Mouse (Mus musculus): ENCODE measurements around the gene Ssr3. TPM values are rescaled to one million over a fixed set of nuclear protein-coding genes. Genes with fewer than 3 reads are reported as not detected.

The Ssr3 gene
- polyA plus RNA-seq, 1 experiment: 27.3 TPM

DNA sequence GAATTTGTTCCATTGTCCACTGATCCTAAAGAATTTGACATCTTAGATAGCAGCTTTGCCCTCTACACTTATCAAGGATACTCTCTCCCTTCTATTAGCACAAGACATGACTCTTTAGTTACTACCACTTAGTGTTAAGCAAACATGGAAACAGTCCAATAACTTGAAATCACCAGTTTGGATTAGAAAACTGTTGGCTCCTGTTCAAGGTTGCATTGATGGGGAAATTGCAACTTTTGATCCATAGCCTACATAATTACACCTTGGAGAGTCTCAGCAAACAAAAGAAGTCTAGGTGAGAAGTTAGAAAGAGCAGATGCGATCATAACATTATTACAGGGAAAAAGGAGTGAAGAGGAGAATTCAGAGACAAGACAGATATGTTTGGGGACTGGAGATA is 46.2 kb downstream of the Ssr3 start:
- no peaks in the 10 kb centered on the region for H3K27me3 ChIP-seq (ENCODE audit: control insufficient read depth, insufficient read depth, low read length)
- H3K36me3 ChIP-seq (ENCODE audit: control insufficient read depth, insufficient read depth, low read length): no peaks in the 10 kb centered on the region
- no peak for TF ChIP-seq CTCF (IDR thresholded peaks at IDR 0.05; ENCODE audit: extremely low read depth, insufficient read length, insufficient replicate concordance, low read depth, low read length)
- no peak for TF ChIP-seq POLR2A (IDR thresholded peaks at IDR 0.05; ENCODE audit: low read depth, low read length)
- no peak overlapping the region for H3K27ac ChIP-seq (ENCODE audit: insufficient read depth, low read depth, low read length)
- 30% methylated on average over 1 of the region's 1 CpGs for WGBS
- H3K4me3 ChIP-seq (ENCODE audit: low read depth, low read length): no peak overlapping the region
- H3K4me1 ChIP-seq (ENCODE audit: control insufficient read depth, insufficient read depth, insufficient read length, low read length): no peaks in the 10 kb centered on the region

- WGBS: 82% methylated on average over 5 of the region's 5 CpGs
Measured at GRCm38 (mm10) chr3:65340173-65340951, 52.1 kb downstream of the Ssr3 start.

DNA sequence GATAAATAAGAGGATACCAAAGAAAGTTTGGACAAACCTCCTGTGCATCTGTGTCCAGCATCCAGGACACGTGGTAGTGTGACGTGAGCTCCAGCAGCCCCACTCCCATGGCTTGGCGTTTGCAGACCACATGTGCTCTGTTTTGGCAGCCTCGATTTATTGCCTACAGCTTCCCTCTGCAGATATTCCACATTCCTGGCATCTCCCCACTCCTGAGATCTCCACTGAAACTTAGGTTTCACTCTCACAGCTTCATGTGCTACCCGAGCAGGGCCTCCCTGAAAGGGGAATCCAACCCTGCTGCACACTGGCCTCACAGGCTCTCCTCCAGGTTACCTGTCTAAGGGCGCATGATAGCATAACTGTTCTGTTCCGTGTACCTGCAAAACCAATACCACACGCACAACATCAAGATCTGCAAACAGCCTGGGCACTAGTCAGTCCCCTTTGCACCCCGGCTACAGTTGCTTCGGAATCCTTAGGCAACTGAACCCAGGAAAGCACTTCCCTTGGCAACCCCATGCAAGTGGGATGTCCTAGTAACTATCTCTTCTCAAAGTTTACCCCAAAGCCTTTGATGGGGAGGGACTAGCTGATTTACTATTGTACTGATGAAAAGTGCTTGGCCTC is 54.5 kb downstream of the Ssr3 start:
- no peaks in the 10 kb centered on the region for H3K36me3 ChIP-seq (ENCODE audit: control insufficient read depth, insufficient read depth, low read length)
- no peaks in the 10 kb centered on the region for H3K4me1 ChIP-seq (ENCODE audit: control insufficient read depth, insufficient read depth, insufficient read length, low read length)
- WGBS: 77% methylated on average over 10 of the region's 10 CpGs

More at GRCm38 (mm10) chr3:65340173-65340951, 52.1 kb downstream of the Ssr3 start:
- H3K4me3 ChIP-seq (ENCODE audit: low read depth, low read length): no peak overlapping the region
- no peaks in the 10 kb centered on the region for H3K27me3 ChIP-seq (ENCODE audit: control insufficient read depth, insufficient read depth, low read length)
- TF ChIP-seq CTCF (IDR thresholded peaks at IDR 0.05; ENCODE audit: extremely low read depth, insufficient read length, insufficient replicate concordance, low read depth, low read length): no peak
- no peak for TF ChIP-seq POLR2A (IDR thresholded peaks at IDR 0.05; ENCODE audit: low read depth, low read length)
- H3K4me1 ChIP-seq (ENCODE audit: control insufficient read depth, insufficient read depth, insufficient read length, low read length): no peaks in the 10 kb centered on the region
- no peaks in the 10 kb centered on the region for H3K36me3 ChIP-seq (ENCODE audit: control insufficient read depth, insufficient read depth, low read length)
- no peak overlapping the region for H3K27ac ChIP-seq (ENCODE audit: insufficient read depth, low read depth, low read length)

More for the DNA sequence above, 54.5 kb downstream of the Ssr3 start:
- H3K27ac ChIP-seq (ENCODE audit: insufficient read depth, low read depth, low read length): no peak overlapping the region
- H3K27me3 ChIP-seq (ENCODE audit: control insufficient read depth, insufficient read depth, low read length): no peaks in the 10 kb centered on the region
- no peak overlapping the region for H3K4me3 ChIP-seq (ENCODE audit: low read depth, low read length)
- no peak for TF ChIP-seq CTCF (IDR thresholded peaks at IDR 0.05; ENCODE audit: extremely low read depth, insufficient read length, insufficient replicate concordance, low read depth, low read length)
- no peak for TF ChIP-seq POLR2A (IDR thresholded peaks at IDR 0.05; ENCODE audit: low read depth, low read length)

Other genes with a start within 250 kb of the Ssr3 start
- gene Tiparp, start 135.8 kb upstream of the Ssr3 start, polyA plus RNA-seq (2012; rRNA removed): 1.3 and 4.2 TPM in 2 replicates

All from small intestine, adult 2 months (tissue).